Mouse (Mus musculus): ENCODE results near the gene Ctnnd1. TPM values are rescaled to one million over a fixed set of nuclear protein-coding genes. Genes with fewer than 3 reads are reported as not detected.

Gene Ctnnd1
- polyA plus RNA-seq, 1 experiment from 2014 or later = 30.7 TPM

DNA sequence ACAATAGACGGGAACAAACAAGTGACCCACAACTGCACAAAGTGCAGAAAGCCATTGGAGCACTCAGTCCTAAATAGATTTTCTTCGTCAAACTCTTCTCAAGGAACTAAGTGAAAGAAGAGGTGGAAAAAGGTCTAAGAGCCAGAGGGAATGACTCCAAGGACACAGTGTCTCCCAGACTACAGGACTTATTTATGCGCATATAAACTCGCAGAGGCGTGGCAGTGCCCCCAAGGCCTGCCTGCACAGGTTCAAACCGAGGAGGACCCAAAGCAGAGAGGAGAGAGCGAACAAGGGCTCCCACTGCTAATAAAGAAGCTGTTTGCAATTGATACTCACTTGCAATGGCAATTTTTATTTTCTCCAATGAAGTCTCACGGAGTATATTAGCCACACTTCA is 64.9 kb downstream of the Ctnnd1 start:
- Histone ChIP-seq H3K4me3 (replicated peaks; ENCODE audit: low read length) (no peak overlapping the region), H3K27me3 (ENCODE audit: control insufficient read depth, insufficient read depth, low read length) (no peaks in the 10 kb centered on the region), H3K36me3 (replicated peaks; ENCODE audit: control insufficient read depth, insufficient read depth) (no peaks in the 10 kb centered on the region), H3K4me2 (replicated peaks) (no peak overlapping the region), H3K9ac (no peak overlapping the region), H3K27ac (no peak overlapping the region), H3K9me3 (ENCODE audit: control insufficient read depth, low read length) (no peaks in the 10 kb centered on the region), H3K4me1 (replicated peaks; ENCODE audit: control insufficient read depth, insufficient read depth, low read length) (no peaks in the 10 kb centered on the region)
- ATAC-seq (ENCODE audit: low FRiP score) (no peak), DNase-seq (ENCODE audit: low spot score) (no peak)
- 76% methylated on average over 8 of the region's 8 CpGs for WGBS

DNA sequence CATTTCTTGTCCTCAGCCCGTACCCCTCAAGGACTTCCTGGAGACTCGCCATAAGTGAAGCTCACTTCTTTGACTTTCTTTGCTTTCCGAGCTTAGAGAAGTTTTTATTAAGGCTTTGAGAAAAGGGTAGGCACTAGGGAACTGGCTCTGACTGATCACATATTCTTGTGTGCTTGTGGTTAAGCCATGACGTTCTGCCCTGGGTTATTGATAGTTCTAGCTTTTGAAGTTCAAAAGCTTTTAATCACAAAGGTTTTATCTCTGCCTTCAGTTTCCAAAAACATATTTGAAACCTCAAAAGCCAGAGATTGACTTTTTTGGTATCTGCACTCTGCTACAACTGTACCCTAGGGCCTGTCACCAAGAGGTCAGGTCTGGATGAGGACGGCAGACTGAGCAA is 68.3 kb downstream of the Ctnnd1 start:
- ATAC-seq (ENCODE audit: low FRiP score) (no peak), DNase-seq (ENCODE audit: low spot score) (no peak)
- no peak overlapping the region for H3K4me3 ChIP-seq (replicated peaks; ENCODE audit: low read length)
- H3K4me1 ChIP-seq (replicated peaks; ENCODE audit: control insufficient read depth, insufficient read depth, low read length) = no peaks in the 10 kb centered on the region
- H3K27ac ChIP-seq = no peak overlapping the region
- H3K4me2 ChIP-seq (replicated peaks) = no peak overlapping the region
- H3K9me3 ChIP-seq (ENCODE audit: control insufficient read depth, low read length) = 0 out of 2 replicates have a peak, but pooled peaks cover 6% of the 10 kb centered on the region
- no peak overlapping the region for H3K9ac ChIP-seq
- H3K27me3 ChIP-seq (ENCODE audit: control insufficient read depth, insufficient read depth, low read length) = no peaks in the 10 kb centered on the region
- no peaks in the 10 kb centered on the region for H3K36me3 ChIP-seq (replicated peaks; ENCODE audit: control insufficient read depth, insufficient read depth)
- WGBS = 88% methylated on average over 5 of the region's 5 CpGs

DNA sequence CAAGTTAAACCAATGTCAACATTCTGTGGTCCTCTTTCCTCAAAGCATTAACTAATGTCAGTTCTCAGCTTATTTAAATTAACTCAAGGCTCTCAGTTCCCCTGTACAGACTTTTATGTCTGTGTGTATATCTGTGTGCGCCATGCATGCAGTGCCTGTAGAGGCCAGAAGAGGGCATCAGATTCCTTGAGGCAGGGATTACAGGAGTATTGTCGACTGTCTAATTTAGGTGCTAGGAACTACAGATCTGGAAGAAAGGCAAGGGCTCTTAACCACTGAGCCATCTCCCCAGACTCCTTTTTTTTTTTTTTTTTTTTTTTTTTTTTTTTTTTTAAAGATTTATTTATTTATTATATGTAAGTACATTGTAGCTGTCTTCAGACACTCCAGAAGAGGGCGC is 69.4 kb downstream of the Ctnnd1 start:
- Histone ChIP-seq H3K9me3 (ENCODE audit: control insufficient read depth, low read length) (0 out of 2 replicates have a peak, but pooled peaks cover 6% of the 10 kb centered on the region), H3K27ac (no peak overlapping the region), H3K36me3 (replicated peaks; ENCODE audit: control insufficient read depth, insufficient read depth) (no peaks in the 10 kb centered on the region), H3K9ac (no peak overlapping the region), H3K4me1 (replicated peaks; ENCODE audit: control insufficient read depth, insufficient read depth, low read length) (no peaks in the 10 kb centered on the region), H3K4me2 (replicated peaks) (no peak overlapping the region), H3K27me3 (ENCODE audit: control insufficient read depth, insufficient read depth, low read length) (no peaks in the 10 kb centered on the region), H3K4me3 (replicated peaks; ENCODE audit: low read length) (no peak overlapping the region)
- no peak for DNase-seq (ENCODE audit: low spot score)
- 90% methylated on average over 2 of the region's 3 CpGs for WGBS
- no peak for ATAC-seq (ENCODE audit: low FRiP score)

DNA sequence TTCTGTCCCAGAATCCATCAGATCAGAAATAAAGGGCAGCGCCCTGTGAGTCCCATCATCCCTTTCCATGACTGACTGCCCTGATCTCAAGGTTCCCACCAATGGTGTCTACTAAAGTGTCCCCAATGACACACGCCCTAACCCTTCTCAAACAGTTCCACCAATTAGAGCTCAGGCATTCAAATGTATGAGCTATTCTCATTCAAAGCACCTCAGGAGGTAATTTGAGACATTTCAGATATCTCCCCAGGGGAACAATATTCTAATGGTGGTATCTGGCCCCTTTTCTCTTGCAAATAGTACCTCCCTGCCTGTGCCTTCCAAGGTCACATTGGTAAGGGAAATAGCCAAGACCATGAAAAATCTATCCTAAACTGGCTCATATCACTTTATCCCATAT is 71.3 kb downstream of the Ctnnd1 start:
- Histone ChIP-seq H3K4me2 (replicated peaks) (no peak overlapping the region), H3K4me1 (replicated peaks; ENCODE audit: control insufficient read depth, insufficient read depth, low read length) (no peaks in the 10 kb centered on the region), H3K4me3 (replicated peaks; ENCODE audit: low read length) (no peak overlapping the region), H3K9me3 (ENCODE audit: control insufficient read depth, low read length) (0 out of 2 replicates have a peak, but pooled peaks cover 6% of the 10 kb centered on the region), H3K36me3 (replicated peaks; ENCODE audit: control insufficient read depth, insufficient read depth) (no peaks in the 10 kb centered on the region), H3K27me3 (ENCODE audit: control insufficient read depth, insufficient read depth, low read length) (no peaks in the 10 kb centered on the region), H3K27ac (no peak overlapping the region), H3K9ac (no peak overlapping the region)
- no peak for ATAC-seq (ENCODE audit: low FRiP score)
- no peak for DNase-seq (ENCODE audit: low spot score)
- 88% methylated on average over 2 of the region's 2 CpGs for WGBS

GRCm38 (mm10) chr2:84574130-84574529 is 76.4 kb downstream of the Ctnnd1 start:
- H3K27ac ChIP-seq = no peak overlapping the region
- no peak overlapping the region for H3K4me3 ChIP-seq (replicated peaks; ENCODE audit: low read length)
- H3K9ac ChIP-seq = no peak overlapping the region
- H3K27me3 ChIP-seq (ENCODE audit: control insufficient read depth, insufficient read depth, low read length) = no peaks in the 10 kb centered on the region
- H3K4me2 ChIP-seq (replicated peaks) = no peak overlapping the region
- no peaks in the 10 kb centered on the region for H3K36me3 ChIP-seq (replicated peaks; ENCODE audit: control insufficient read depth, insufficient read depth)
- 96% methylated on average over 4 of the region's 4 CpGs for WGBS
- no peaks in the 10 kb centered on the region for H3K4me1 ChIP-seq (replicated peaks; ENCODE audit: control insufficient read depth, insufficient read depth, low read length)
- ATAC-seq (ENCODE audit: low FRiP score) (no peak), DNase-seq (ENCODE audit: low spot score) (no peak)
- 0 out of 2 replicates have a peak, but pooled peaks cover 6% of the 10 kb centered on the region for H3K9me3 ChIP-seq (ENCODE audit: control insufficient read depth, low read length)

- Histone ChIP-seq H3K9ac (no peak overlapping the region), H3K4me2 (replicated peaks) (peak overlapping the region; percentile 43), H3K27ac (no peak overlapping the region), H3K36me3 (replicated peaks; ENCODE audit: control insufficient read depth, insufficient read depth) (no peaks in the 10 kb centered on the region), H3K4me1 (replicated peaks; ENCODE audit: control insufficient read depth, insufficient read depth, low read length) (no peaks in the 10 kb centered on the region), H3K9me3 (ENCODE audit: control insufficient read depth, low read length) (no peaks in the 10 kb centered on the region), H3K4me3 (replicated peaks; ENCODE audit: low read length) (no peak overlapping the region), H3K27me3 (ENCODE audit: control insufficient read depth, insufficient read depth, low read length) (no peaks in the 10 kb centered on the region)
- ATAC-seq (ENCODE audit: low FRiP score) (no peak), DNase-seq (ENCODE audit: low spot score) (no peak)
- 45% methylated on average over 10 of the region's 10 CpGs for WGBS
These were observed 93.6 kb downstream of the Ctnnd1 start for GRCm38 (mm10) chr2:84556888-84557514.

DNA sequence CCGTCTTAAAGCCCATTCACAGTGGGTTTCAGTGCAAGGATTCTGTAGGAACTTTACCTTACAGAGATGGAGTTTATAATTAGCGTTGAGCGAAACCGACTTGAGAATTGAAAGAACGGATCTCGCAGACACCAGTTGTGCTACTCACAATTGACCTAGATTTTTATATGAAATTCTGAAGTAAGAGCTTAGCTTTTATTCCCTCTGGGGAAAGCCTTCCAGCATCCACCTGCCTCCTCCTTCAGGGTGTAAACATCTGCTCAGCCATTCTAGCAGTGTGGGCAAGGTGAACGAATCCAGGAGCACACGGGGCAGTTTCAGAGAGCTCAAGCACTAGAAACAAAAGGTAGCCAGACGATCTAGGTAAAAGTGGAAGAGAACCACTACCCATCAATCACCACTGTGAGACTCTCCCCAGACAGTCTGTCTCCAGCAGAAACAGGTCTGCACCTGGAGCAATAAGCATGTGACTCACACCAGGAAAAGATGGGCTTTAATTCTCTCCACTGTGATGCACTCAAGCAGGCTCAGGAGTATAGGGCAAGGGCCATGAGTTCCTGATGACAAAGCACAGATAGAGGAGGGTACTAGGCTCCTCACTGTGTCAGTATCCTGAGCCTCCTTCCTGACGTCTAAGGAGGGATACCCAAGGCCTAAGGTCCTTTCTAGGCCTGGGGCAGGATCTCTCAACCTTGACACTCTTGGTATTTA is 99.0 kb downstream of the Ctnnd1 start:
- Histone ChIP-seq H3K36me3 (replicated peaks; ENCODE audit: control insufficient read depth, insufficient read depth) (no peaks in the 10 kb centered on the region), H3K4me2 (replicated peaks) (no peak overlapping the region), H3K4me1 (replicated peaks; ENCODE audit: control insufficient read depth, insufficient read depth, low read length) (no peaks in the 10 kb centered on the region), H3K4me3 (replicated peaks; ENCODE audit: low read length) (no peak overlapping the region), H3K27ac (no peak overlapping the region), H3K9me3 (ENCODE audit: control insufficient read depth, low read length) (no peaks in the 10 kb centered on the region), H3K27me3 (ENCODE audit: control insufficient read depth, insufficient read depth, low read length) (no peaks in the 10 kb centered on the region), H3K9ac (no peak overlapping the region)
- DNase-seq (ENCODE audit: low spot score) = no peak
- 72% methylated on average over 10 of the region's 10 CpGs for WGBS
- no peak for ATAC-seq (ENCODE audit: low FRiP score)

Other genes with a start within 250 kb of the Ctnnd1 start
- gene Calcrl, start 225.4 kb downstream of the Ctnnd1 start, polyA plus RNA-seq (2014; fragmentation: Nextera tagmentation; extraction: Ambion mirVana) = 22.3 and 23.1 TPM in 2 replicates
- gene Tfpi, start 174.0 kb downstream of the Ctnnd1 start, polyA plus RNA-seq (2014; fragmentation: Nextera tagmentation; extraction: Ambion mirVana) = 19.0 and 20.4 TPM in 2 replicates
- gene Btbd18, start 8.3 kb upstream of the Ctnnd1 start, polyA plus RNA-seq (2014; fragmentation: Nextera tagmentation; extraction: Ambion mirVana) = 0.16 and 0.40 TPM in 2 replicates
- 196 and 205 TPM in 2 replicates for gene Selenoh, start 20.0 kb upstream of the Ctnnd1 start, polyA plus RNA-seq (2014; fragmentation: Nextera tagmentation; extraction: Ambion mirVana)
- not detected in 2 replicates for gene Gm28635, start 27.3 kb upstream of the Ctnnd1 start, polyA plus RNA-seq (2014; fragmentation: Nextera tagmentation; extraction: Ambion mirVana)
- 59.3 and 61.3 TPM in 2 replicates for gene Med19, start 27.6 kb upstream of the Ctnnd1 start, polyA plus RNA-seq (2014; fragmentation: Nextera tagmentation; extraction: Ambion mirVana)
- 316 and 341 TPM in 2 replicates for gene Tmx2, start 28.4 kb upstream of the Ctnnd1 start, polyA plus RNA-seq (2014; fragmentation: Nextera tagmentation; extraction: Ambion mirVana)
- gene Zdhhc5, start 64.4 kb upstream of the Ctnnd1 start, polyA plus RNA-seq (2014; fragmentation: Nextera tagmentation; extraction: Ambion mirVana) = 21.9 and 22.5 TPM in 2 replicates
- 21.3 and 22.3 TPM in 2 replicates for gene Clp1, start 76.6 kb upstream of the Ctnnd1 start, polyA plus RNA-seq (2014; fragmentation: Nextera tagmentation; extraction: Ambion mirVana)
- gene Ypel4, start 83.3 kb upstream of the Ctnnd1 start, polyA plus RNA-seq (2014; fragmentation: Nextera tagmentation; extraction: Ambion mirVana) = 12.5 and 13.1 TPM in 2 replicates
- 2.9 and 3.4 TPM in 2 replicates for gene Gm19426, start 92.9 kb upstream of the Ctnnd1 start, polyA plus RNA-seq (2014; fragmentation: Nextera tagmentation; extraction: Ambion mirVana)
- 36.2 and 36.3 TPM in 2 replicates for gene Serping1, start 124.7 kb upstream of the Ctnnd1 start, polyA plus RNA-seq (2014; fragmentation: Nextera tagmentation; extraction: Ambion mirVana)
- gene Ube2l6, start 148.1 kb upstream of the Ctnnd1 start, polyA plus RNA-seq (2014; fragmentation: Nextera tagmentation; extraction: Ambion mirVana) = 18.6 and 24.0 TPM in 2 replicates
- gene Smtnl1, start 171.9 kb upstream of the Ctnnd1 start, polyA plus RNA-seq (2014; fragmentation: Nextera tagmentation; extraction: Ambion mirVana) = not detected in 2 replicates
- gene Timm10, start 176.2 kb upstream of the Ctnnd1 start, polyA plus RNA-seq (2014; fragmentation: Nextera tagmentation; extraction: Ambion mirVana) = 75.8 and 83.3 TPM in 2 replicates
- gene Slc43a1, start 188.1 kb upstream of the Ctnnd1 start, polyA plus RNA-seq (2014; fragmentation: Nextera tagmentation; extraction: Ambion mirVana) = 1.5 and 1.6 TPM in 2 replicates
- gene Rtn4rl2, start 235.9 kb upstream of the Ctnnd1 start, polyA plus RNA-seq (2014; fragmentation: Nextera tagmentation; extraction: Ambion mirVana) = 3.8 and 4.5 TPM in 2 replicates